Mouse (Mus musculus) liver, embryonic 13.5 days (tissue): Measurements from ENCODE around the gene Kcna3. TPM values are rescaled to one million over a fixed set of nuclear protein-coding genes. Genes with fewer than 3 reads are reported as not detected.

ENCODE experiments used
- ATAC-seq: fragments of 200-750 bp; cut with Nextera tagmentation; 2 replicates; pipeline ENCODE4 v1.8.0; 2017; ENCODE audit warnings: low read depth, mild to moderate bottlenecking, moderate number of reproducible peaks, moderate library complexity
- DNase-seq: peaks from one replicate; pipeline ENCODE4 v3.0.0; 2022
- H3K27ac ChIP-seq: fragments of 300-500 bp; sonication (generic); 2 replicates; pipeline ENCODE4 v1.5.1; 2015; ENCODE audit warnings: moderate library complexity, mild to moderate bottlenecking, inconsistent platforms
- H3K27me3 ChIP-seq: fragments of 300-500 bp; sonication (generic); 2 replicates; pipeline ENCODE4 v1.6.1; 2015; ENCODE audit warnings: mild to moderate bottlenecking, inconsistent platforms
- H3K36me3 ChIP-seq: fragments of 300-500 bp; sonication (generic); 2 replicates; pipeline ENCODE4 v1.6.1; 2015; ENCODE audit warnings: mild to moderate bottlenecking, inconsistent platforms
- H3K4me1 ChIP-seq: fragments of 300-500 bp; sonication (generic); replicated peaks from 2 replicates; pipeline ENCODE4 v1.6.1; 2015; ENCODE audit warnings: inconsistent platforms
- H3K4me2 ChIP-seq: fragments of 300-500 bp; sonication (generic); 2 replicates; pipeline ENCODE4 v1.6.1; 2015; ENCODE audit warnings: inconsistent platforms, mild to moderate bottlenecking, moderate library complexity
- H3K4me3 ChIP-seq: fragments of 300-500 bp; sonication (generic); replicated peaks from 2 replicates; pipeline ENCODE4 v1.5.1; 2015; ENCODE audit warnings: mild to moderate bottlenecking, inconsistent platforms
- H3K9ac ChIP-seq: fragments of 300-500 bp; sonication (generic); 2 replicates; pipeline ENCODE4 v1.6.1; 2015; ENCODE audit warnings: mild to moderate bottlenecking, inconsistent platforms
- H3K9me3 ChIP-seq: fragments of 300-500 bp; sonication (generic); replicated peaks from 2 replicates; pipeline ENCODE4 v1.6.1; 2016; ENCODE audit warnings: inconsistent platforms
- whole genome bisulfite sequencing: fragments of 180-500 bp; shearing (Covaris S2); methylation state at CpG from one replicate; pipeline ENCODE4 v1.1.7; 2015; ENCODE audit not compliant: insufficient replicate concordance; 5-methylcytosine and 5-hydroxymethylcytosine counted together
- polyA plus RNA-seq: library from polyadenylated mRNA; unstranded; fragments of >200 nt; fragmentation: Nextera tagmentation; extraction: Ambion mirVana; gene quantifications from 2 replicates; pipeline ENCODE4 v1.2.1, GENCODE M21; 2015

The Kcna3 gene
- 1.4 and 1.7 TPM in 2 replicates for polyA plus RNA-seq

DNA sequence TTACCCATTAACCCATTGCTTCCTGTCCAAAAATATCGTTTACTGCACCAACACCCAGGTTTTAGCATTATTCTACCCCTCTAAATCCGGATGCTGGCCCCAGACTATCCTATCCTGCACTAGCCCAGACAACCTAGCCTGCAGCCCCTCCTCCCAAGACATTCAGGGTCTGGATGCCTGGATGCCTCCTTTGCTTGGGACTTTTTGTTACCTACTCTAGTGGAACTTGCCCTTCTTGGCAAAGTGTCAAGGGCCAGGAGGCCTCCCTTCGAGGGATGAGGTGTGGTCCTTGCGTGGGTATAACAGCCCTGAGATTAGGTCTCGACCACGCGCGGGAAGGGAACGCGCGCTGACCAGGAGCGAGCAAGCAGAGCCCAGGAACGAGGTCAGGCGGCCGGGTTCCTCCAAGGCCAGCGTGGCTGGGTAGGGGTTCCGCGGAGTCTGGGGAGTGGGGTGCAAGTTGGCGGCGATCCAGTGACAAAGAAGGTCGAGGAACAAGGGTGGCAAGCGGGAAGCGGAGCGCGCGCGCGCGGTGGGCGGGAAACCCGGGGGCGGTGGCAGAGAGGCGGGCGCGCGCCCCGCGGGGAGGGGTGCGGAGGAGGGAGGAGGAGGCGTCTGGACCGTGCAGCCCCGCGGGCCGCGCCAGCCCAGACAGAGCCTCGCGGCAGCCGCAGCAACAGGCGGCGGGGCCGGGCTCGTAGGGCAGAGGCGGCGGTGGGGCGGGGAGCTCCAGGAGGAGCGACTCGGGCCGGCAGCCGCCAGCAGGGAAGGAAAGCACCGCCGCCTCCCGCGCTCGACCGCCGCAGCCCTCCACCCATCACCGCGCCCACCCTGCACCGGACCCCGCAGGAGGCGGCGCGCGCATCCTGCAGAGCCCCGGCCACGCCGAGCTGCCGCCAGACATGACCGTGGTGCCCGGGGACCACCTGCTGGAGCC is at the start of gene Kcna3:
Gene Kcna3 (plus strand): TSS at position 649 of the 937 bp plus-strand sequence.
- H3K4me1 ChIP-seq: peaks cover 8% of the 10 kb centered on the region; the same call in 1 of the 2 replicates
- H3K36me3 ChIP-seq: no peaks in the 10 kb centered on the region
- H3K27me3 ChIP-seq: peaks cover 52% of the 10 kb centered on the region
- peak within 1 kb of the TSS; percentile 61 for H3K4me3 ChIP-seq
- H3K27ac ChIP-seq: no peak within 1 kb of the TSS
- ATAC-seq (peak; percentile 85), DNase-seq (no peak)
- under 1% methylated on average over 57 of the region's 80 CpGs for WGBS
- no peaks in the 10 kb centered on the region for H3K9me3 ChIP-seq
- H3K4me2 ChIP-seq: peak within 1 kb of the TSS; percentile 76
- H3K9ac ChIP-seq: peak within 1 kb of the TSS; percentile 56

DNA sequence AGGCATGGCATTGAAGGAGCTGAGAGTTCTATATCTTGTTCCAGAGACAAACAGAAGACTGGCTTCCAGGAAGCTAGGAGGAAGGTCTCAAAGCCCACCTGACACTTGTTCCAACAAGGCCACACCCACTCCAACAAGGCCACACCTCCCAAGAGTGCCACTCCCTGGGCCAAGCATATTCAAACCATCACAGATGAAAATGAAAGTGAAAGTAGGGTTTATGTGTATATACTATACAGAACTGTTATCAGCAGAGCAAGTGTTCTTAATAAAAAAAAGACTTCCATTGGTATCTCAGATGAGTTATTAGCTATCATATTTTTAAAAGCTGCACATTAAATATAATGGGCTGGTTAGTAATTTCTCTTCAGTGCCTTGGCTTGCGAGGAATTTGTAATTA is 44.6 kb upstream of the Kcna3 start:
- Histone ChIP-seq H3K9ac (no peak overlapping the region), H3K27me3 (no peaks in the 10 kb centered on the region), H3K9me3 (no peaks in the 10 kb centered on the region), H3K36me3 (no peaks in the 10 kb centered on the region), H3K4me3 (no peak overlapping the region), H3K4me1 (no peaks in the 10 kb centered on the region), H3K27ac (no peak overlapping the region), H3K4me2 (no peak overlapping the region)
- ATAC-seq (no peak), DNase-seq (no peak)
- WGBS: 76% methylated on average over 1 of the region's 1 CpGs

DNA sequence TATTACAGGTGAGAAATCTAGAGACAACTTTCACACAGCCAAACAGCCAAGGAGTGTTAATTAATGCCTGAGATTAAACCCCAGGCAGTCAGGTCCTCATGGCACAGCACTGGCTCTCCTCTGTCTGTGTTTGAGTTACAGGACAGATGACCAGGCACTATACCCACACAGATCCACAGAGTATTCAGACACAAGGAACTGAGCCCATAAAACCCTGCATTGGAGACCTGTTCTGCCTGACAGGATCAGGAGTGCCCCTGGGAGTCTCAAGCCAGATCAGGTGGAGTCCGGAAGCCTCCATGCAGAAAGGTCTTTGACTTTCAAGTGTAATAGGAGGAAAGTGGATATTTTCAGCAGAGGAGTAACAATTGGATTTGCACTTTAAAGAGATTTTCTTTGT is 40.6 kb upstream of the Kcna3 start:
- H3K27me3 ChIP-seq: no peaks in the 10 kb centered on the region
- no peaks in the 10 kb centered on the region for H3K4me1 ChIP-seq
- H3K9me3 ChIP-seq: no peaks in the 10 kb centered on the region
- no peak overlapping the region for H3K27ac ChIP-seq
- no peaks in the 10 kb centered on the region for H3K36me3 ChIP-seq
- ATAC-seq (no peak), DNase-seq (no peak)
- H3K9ac ChIP-seq: no peak overlapping the region
- H3K4me3 ChIP-seq: no peak overlapping the region
- H3K4me2 ChIP-seq: no peak overlapping the region
- 56% methylated on average over 1 of the region's 1 CpGs for WGBS

DNA sequence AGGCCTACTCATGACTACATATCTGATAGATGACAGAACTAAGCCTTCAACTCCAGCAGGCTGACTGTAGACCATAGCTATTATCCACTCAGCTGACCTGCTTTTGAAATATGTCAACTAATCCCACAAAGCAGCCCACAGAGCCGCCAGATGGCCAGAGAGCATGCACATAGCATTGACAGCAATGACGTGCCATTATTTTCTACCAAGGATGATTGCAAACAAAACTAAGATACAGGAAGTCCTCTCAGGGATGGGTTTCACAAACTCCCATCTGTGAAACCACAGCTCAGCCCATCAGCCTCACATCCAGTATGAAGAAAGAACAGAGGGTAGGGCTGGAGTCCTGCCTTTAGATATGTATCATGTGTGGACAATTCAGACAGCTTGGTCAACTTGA is 39.8 kb upstream of the Kcna3 start:
- WGBS: 36% methylated on average over 2 of the region's 2 CpGs
- Histone ChIP-seq H3K27me3 (no peaks in the 10 kb centered on the region), H3K9me3 (no peaks in the 10 kb centered on the region), H3K36me3 (no peaks in the 10 kb centered on the region), H3K4me2 (no peak overlapping the region), H3K4me1 (no peaks in the 10 kb centered on the region), H3K27ac (no peak overlapping the region), H3K9ac (no peak overlapping the region), H3K4me3 (no peak overlapping the region)
- DNase-seq: no peak
- no peak for ATAC-seq

DNA sequence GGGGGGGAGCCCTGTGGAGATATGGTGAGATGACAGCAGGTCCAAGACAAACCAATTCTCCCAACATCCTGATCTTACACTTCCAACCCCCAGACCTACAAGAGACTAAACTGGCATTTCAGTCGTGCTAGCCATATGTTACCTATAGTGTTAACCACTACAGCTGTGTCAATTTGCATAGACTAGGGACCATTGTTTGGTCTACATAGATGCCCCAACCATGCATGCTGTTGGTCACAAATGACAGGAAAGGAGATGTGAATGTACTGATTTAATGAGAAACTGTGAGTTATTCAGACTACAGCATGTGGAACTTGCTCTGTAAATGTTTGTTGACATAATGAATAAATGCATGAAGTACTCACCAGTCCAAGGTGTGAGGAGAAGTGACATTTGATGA is 37.6 kb upstream of the Kcna3 start:
- ATAC-seq (no peak), DNase-seq (no peak)
- Histone ChIP-seq H3K27ac (no peak overlapping the region), H3K9me3 (no peaks in the 10 kb centered on the region), H3K4me2 (no peak overlapping the region), H3K4me1 (no peaks in the 10 kb centered on the region), H3K4me3 (no peak overlapping the region), H3K36me3 (no peaks in the 10 kb centered on the region), H3K9ac (no peak overlapping the region), H3K27me3 (no peaks in the 10 kb centered on the region)
- WGBS: 46% methylated on average over 1 of the region's 1 CpGs

DNA sequence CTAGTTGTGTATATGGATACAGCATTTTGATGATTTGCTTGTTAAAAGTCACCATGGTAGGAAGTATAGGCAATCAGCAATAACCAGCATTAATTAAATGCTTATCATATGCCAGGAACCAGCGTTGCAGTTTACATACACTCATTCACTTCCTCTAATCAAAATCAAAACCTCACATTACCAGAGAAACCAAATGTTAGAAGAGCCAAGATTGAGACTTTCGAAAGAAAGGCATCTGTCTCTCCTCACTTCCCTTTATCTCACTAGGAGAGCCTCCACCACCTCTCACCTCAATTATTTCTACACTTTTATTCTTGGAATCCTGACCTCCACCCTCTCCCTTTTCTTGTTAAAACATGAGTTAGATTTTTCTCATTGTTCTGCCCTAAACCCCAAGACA is 35.8 kb upstream of the Kcna3 start:
- H3K4me1 ChIP-seq: no peaks in the 10 kb centered on the region
- H3K9me3 ChIP-seq: no peaks in the 10 kb centered on the region
- H3K27ac ChIP-seq: no peak overlapping the region
- no peak overlapping the region for H3K4me3 ChIP-seq
- no peak overlapping the region for H3K4me2 ChIP-seq
- H3K9ac ChIP-seq: no peak overlapping the region
- H3K36me3 ChIP-seq: no peaks in the 10 kb centered on the region
- ATAC-seq (no peak), DNase-seq (no peak)
- no peaks in the 10 kb centered on the region for H3K27me3 ChIP-seq
- WGBS: 39% methylated on average over 2 of the region's 2 CpGs

DNA sequence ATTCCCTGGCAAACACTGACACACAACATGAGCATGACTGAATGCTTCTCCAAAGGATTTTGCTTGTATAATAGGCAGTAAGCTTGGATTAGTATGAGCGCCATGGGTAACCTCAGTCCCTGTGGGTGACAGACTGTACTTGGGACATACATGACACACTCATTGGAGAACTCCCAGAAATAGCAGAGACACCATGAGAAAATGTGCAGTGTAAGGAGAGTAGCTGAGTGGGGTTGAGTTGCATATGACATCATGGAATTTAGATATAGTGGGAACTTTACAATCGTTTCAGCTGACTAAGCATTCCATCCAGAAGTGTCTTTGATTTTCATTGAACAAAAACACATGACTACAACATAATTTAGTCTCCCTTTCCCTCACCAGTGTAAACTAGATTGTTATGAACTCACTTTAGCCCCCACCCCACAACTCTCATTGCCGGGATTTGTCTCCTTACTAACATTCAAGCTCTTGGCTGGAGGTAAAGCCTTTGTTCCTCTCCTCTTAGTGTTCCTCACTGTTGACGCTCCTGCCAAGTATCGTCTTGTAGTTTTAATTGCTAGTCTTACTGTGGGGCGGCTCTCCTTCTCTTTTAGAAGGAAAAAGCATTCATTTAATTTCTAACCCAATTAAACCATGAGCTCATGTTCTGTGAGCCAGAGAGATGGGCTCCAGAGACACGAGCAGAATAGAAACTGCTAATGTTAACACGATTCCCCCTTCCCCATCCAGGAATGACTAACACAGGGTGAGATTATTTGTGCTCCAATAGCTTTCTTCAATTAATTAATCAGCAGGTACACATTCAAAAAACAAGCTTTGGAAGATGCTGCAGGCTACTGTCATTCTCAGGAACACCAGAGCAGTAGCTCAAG is 33.5 kb upstream of the Kcna3 start:
- DNase-seq: no peak
- Histone ChIP-seq H3K4me1 (no peaks in the 10 kb centered on the region), H3K4me2 (no peak overlapping the region), H3K27ac (no peak overlapping the region), H3K9me3 (no peaks in the 10 kb centered on the region), H3K4me3 (no peak overlapping the region), H3K27me3 (no peaks in the 10 kb centered on the region), H3K36me3 (no peaks in the 10 kb centered on the region), H3K9ac (no peak overlapping the region)
- no peak for ATAC-seq
- WGBS: 70% methylated on average over 8 of the region's 8 CpGs

DNA sequence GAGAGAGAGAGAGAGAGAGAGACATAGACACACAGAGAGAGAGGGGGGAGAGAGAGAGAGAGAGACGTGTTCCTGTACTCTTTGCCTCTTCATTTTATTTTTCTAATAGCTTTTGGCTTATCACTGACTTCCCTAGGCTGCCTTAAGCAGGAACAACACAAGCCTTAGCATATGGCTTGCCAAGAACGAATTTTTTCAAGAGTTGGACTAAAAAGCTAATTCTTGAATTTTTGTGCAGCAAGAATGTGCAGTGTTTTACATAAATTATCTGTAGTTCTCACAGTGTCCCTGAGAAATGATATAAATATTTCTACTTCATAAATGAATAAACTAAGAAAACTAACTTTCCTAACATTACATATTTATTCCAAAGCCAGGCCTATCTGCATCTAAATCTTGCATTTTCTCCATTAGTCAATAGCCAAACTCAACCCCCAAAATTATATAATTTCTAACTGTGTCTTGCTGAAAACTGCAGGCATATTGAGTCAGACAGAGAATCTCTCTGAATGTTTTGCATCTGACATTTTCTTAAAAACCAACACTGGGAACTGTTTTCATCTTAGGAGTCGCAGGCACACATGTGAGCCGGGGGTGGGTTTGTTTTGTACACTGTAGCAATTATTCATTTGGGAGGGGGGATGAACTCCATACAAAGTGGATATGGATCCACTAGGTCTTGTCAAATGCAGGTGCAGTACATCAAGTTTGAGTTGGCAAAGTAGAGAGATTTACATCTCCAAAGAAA is 26.5 kb upstream of the Kcna3 start:
- Histone ChIP-seq H3K9me3 (no peaks in the 10 kb centered on the region), H3K4me3 (no peak overlapping the region), H3K27ac (no peak overlapping the region), H3K4me2 (no peak overlapping the region), H3K4me1 (no peaks in the 10 kb centered on the region), H3K27me3 (no peaks in the 10 kb centered on the region), H3K36me3 (no peaks in the 10 kb centered on the region), H3K9ac (no peak overlapping the region)
- no peak for DNase-seq
- WGBS: 54% methylated on average over 4 of the region's 4 CpGs
- ATAC-seq: no peak

DNA sequence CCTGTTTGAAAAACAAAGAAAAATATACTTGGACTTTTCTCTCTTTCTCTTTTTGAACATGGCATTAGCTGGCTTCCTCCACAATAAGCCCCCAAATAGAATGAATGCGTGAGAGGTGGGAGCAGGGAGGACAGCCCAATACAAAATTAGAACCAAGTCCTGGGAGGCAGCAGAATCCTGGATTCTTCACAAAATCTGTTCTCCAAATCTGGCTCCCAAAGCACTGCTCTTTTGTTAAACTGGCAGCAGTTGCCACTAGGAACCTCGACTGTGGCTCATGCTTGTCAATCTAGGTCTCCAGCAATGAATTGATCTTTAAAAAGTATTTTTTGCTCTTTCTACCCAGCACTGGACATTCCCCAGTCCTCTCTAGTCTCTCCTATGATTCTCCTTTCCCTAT is 17.7 kb upstream of the Kcna3 start:
- H3K9me3 ChIP-seq: no peaks in the 10 kb centered on the region
- no peak overlapping the region for H3K4me2 ChIP-seq
- 41% methylated on average over 2 of the region's 2 CpGs for WGBS
- H3K27ac ChIP-seq: no peak overlapping the region
- no peaks in the 10 kb centered on the region for H3K36me3 ChIP-seq
- H3K4me1 ChIP-seq: no peaks in the 10 kb centered on the region
- no peaks in the 10 kb centered on the region for H3K27me3 ChIP-seq
- H3K4me3 ChIP-seq: no peak overlapping the region
- DNase-seq (no peak), ATAC-seq (no peak)
- H3K9ac ChIP-seq: no peak overlapping the region

DNA sequence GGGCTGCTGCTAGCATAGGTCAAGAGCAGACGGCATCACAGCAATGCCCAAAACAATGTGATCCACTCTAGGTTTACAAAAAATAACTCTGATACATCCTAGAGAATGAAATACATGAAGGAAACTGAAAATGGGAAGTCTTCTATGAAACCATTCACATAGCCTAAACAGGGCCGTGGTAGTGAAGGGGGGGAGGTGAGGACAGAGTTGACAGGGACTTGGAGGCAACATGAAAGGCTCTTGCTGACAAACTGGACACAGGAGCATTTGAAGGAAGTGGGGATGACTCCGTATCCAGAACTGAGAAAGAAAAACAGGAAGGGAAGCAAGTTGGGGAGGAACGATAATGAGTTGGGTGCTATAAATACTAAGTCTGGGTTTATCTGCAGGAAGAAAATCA is 4.4 kb upstream of the Kcna3 start:
- H3K4me3 ChIP-seq: no peak overlapping the region
- H3K4me2 ChIP-seq: no peak overlapping the region
- WGBS: 26% methylated on average over 4 of the region's 4 CpGs
- H3K27me3 ChIP-seq: peaks cover 25% of the 10 kb centered on the region
- H3K9ac ChIP-seq: no peak overlapping the region
- peaks cover 3% of the 10 kb centered on the region; the same call in 1 of the 2 replicates for H3K4me1 ChIP-seq
- ATAC-seq (0 out of 2 replicates have a peak, but pooled peaks have one; percentile 20), DNase-seq (no peak)
- H3K36me3 ChIP-seq: no peaks in the 10 kb centered on the region
- no peaks in the 10 kb centered on the region for H3K9me3 ChIP-seq
- H3K27ac ChIP-seq: no peak overlapping the region

DNA sequence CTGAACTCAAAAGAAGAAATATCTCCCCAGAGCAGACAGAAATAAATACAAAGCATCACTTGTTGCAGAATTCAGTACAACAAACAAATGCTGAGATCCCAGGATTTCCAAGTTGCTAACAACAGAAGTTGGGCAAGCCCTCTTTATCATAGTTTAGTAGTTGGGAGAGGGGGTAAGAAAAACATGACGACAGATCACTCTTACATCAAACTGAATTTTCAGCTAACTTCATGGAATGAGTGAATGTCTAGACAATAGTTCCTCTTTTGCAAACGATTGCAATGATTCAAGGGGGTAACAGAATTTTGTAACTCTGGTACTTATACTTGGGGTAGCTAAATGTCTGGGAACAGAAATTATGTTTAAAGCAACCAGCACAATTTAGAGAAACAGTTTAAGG is 1.2 kb upstream of the Kcna3 start:
- 15% methylated on average over 2 of the region's 2 CpGs for WGBS
- no peak overlapping the region for H3K4me3 ChIP-seq
- ATAC-seq (no peak), DNase-seq (no peak)
- H3K9me3 ChIP-seq: no peaks in the 10 kb centered on the region
- H3K4me2 ChIP-seq: no peak overlapping the region
- H3K27me3 ChIP-seq: peaks cover 52% of the 10 kb centered on the region
- no peaks in the 10 kb centered on the region for H3K36me3 ChIP-seq
- no peak overlapping the region for H3K9ac ChIP-seq
- peaks cover 8% of the 10 kb centered on the region; the same call in 1 of the 2 replicates for H3K4me1 ChIP-seq
- H3K27ac ChIP-seq: no peak overlapping the region
